Comparison of ENCODE assay signal across 30 mouse cellular contexts in genomic region chr15:78169566-78169965, GRCm38 (mm10). TPM values are rescaled to one million over a fixed set of nuclear protein-coding genes. Genes with fewer than 3 reads are reported as not detected.
DNase-seq lines count a peak whose midpoint lies in the region; ATAC-seq and TF ChIP-seq lines count a peak whose summit lies in the region.
"Had no signal": no experiment of that assay in that cellular context is flagged by ENCODE, and none has a peak within 500 bp of the region (broad histone marks: within the 10 kb centered on the region; RNA-seq: fewer than 3 reads in every experiment).

No protein-coding gene starts in this region.

- no peak for ATAC-seq in hindbrain, embryonic 12.5 days (ENCODE audit: low FRiP score)
- no peak for ATAC-seq in hindbrain, embryonic 11.5 days (ENCODE audit: low FRiP score)
- ATAC-seq: activated CD4-positive, CD25-positive, alpha-beta regulatory T cell, adult 4 months; hindbrain, embryonic 16.5 days; intestine, embryonic 15.5 days had no signal

- H3K4me3 ChIP-seq in hindbrain, embryonic 12.5 days: no peak overlapping the region
- H3K4me3 ChIP-seq in hindbrain, embryonic 11.5 days (ENCODE audit: low read depth, low read length): no peak overlapping the region
- H3K4me3 ChIP-seq in kidney, adult 2 months (ENCODE audit: insufficient read depth, low read depth, low read length): no peak overlapping the region
- H3K4me3 ChIP-seq: embryonic facial prominence, embryonic 15.5 days; heart, adult 2 months; intestine, embryonic 15.5 days; midbrain, embryonic 12.5 days had no signal

- 0 out of 2 replicates have a peak overlapping the region, but pooled peaks have one; percentile 8 for H3K9ac ChIP-seq in hindbrain, embryonic 12.5 days
- no peak overlapping the region for H3K9ac ChIP-seq in hindbrain, embryonic 11.5 days (ENCODE audit: low read depth, low read length)
- H3K9ac ChIP-seq: embryonic facial prominence, embryonic 15.5 days; intestine, embryonic 15.5 days; midbrain, embryonic 12.5 days had no signal

- no peaks in the 10 kb centered on the region for H3K9me3 ChIP-seq in hindbrain, embryonic 12.5 days (replicated peaks)
- no peaks in the 10 kb centered on the region for H3K9me3 ChIP-seq in hindbrain, embryonic 11.5 days (ENCODE audit: control insufficient read depth, low read length)
- H3K9me3 ChIP-seq: embryonic facial prominence, embryonic 15.5 days; intestine, embryonic 15.5 days; midbrain, embryonic 12.5 days had no signal

- no peak overlapping the region for H3K4me2 ChIP-seq in hindbrain, embryonic 12.5 days (replicated peaks)
- H3K4me2 ChIP-seq in hindbrain, embryonic 11.5 days (replicated peaks; ENCODE audit: low read depth, low read length): no peak overlapping the region
- H3K4me2 ChIP-seq: embryonic facial prominence, embryonic 15.5 days; intestine, embryonic 15.5 days; midbrain, embryonic 12.5 days had no signal

- H3K27ac ChIP-seq in hindbrain, embryonic 12.5 days: no peak overlapping the region
- H3K27ac ChIP-seq in hindbrain, embryonic 11.5 days (ENCODE audit: low read depth, low read length): no peak overlapping the region
- no peak overlapping the region for H3K27ac ChIP-seq in kidney, adult 2 months (ENCODE audit: insufficient read depth, low read depth, low read length)
- H3K27ac ChIP-seq: embryonic facial prominence, embryonic 15.5 days; heart, adult 2 months; intestine, embryonic 15.5 days; midbrain, embryonic 12.5 days had no signal

- H3K36me3 ChIP-seq in hindbrain, embryonic 12.5 days: peaks cover 24% of the 10 kb centered on the region
- H3K36me3 ChIP-seq in hindbrain, embryonic 11.5 days (ENCODE audit: control insufficient read depth, insufficient read depth, low read length): no peaks in the 10 kb centered on the region
- no peaks in the 10 kb centered on the region for H3K36me3 ChIP-seq in kidney, adult 2 months (ENCODE audit: control insufficient read depth, insufficient read depth, low read length)
- H3K36me3 ChIP-seq: intestine, embryonic 15.5 days had no signal

- H3K27me3 ChIP-seq in hindbrain, embryonic 12.5 days: no peaks in the 10 kb centered on the region
- H3K27me3 ChIP-seq in hindbrain, embryonic 11.5 days (ENCODE audit: control insufficient read depth, insufficient read depth, low read length): no peaks in the 10 kb centered on the region
- no peaks in the 10 kb centered on the region for H3K27me3 ChIP-seq in kidney, adult 2 months (replicated peaks; ENCODE audit: control insufficient read depth, insufficient read depth, low read length)
- H3K27me3 ChIP-seq: embryonic facial prominence, embryonic 15.5 days; intestine, embryonic 15.5 days; midbrain, embryonic 12.5 days had no signal

- 86% methylated on average over 11 of the region's 11 CpGs for WGBS in hindbrain, embryonic 12.5 days
- 97% methylated on average over 11 of the region's 11 CpGs for WGBS in hindbrain, embryonic 11.5 days
- 84% methylated on average over 11 of the region's 11 CpGs for WGBS in kidney, adult 2 months

- intact Hi-C loops in left cerebral cortex, postnatal 14 days (cut with DNase I): no loop called here

- no peak for DNase-seq in hindbrain, embryonic 11.5 days (ENCODE audit: low spot score)
- DNase-seq in left cerebral cortex, postnatal 14 days (ENCODE audit: low spot score in 2 of 2): peak; percentile 44 to 63
- no peak for DNase-seq in left cerebral cortex, adult 9 months (ENCODE audit: low spot score in 2 of 2)
- peak; percentile 28 for DNase-seq in right cerebral cortex, postnatal 14 days
- no peak for DNase-seq in right cerebral cortex, postnatal 4 days
- DNase-seq in kidney, adult 2 months: no peak
- DNase-seq: adrenal gland, adult 8-10 months; cerebellum, adult 2 months; cerebellum, postnatal 36 days; embryo, embryonic 11 days; gastrocnemius, postnatal 25 days; heart, adult 2 months; kidney, adult 9 months; kidney, postnatal 14 days; lung, adult 18-20 months; lung, postnatal 10 days had no signal

- no peak for TF ChIP-seq CTCF in kidney, adult 2 months (conservative IDR thresholded peaks at IDR 0.05; ENCODE audit: insufficient read depth, insufficient read length, low read depth, low read length)

- peaks cover 18% of the 10 kb centered on the region for H3K4me1 ChIP-seq in hindbrain, embryonic 12.5 days
- H3K4me1 ChIP-seq in hindbrain, embryonic 11.5 days (replicated peaks; ENCODE audit: control insufficient read depth, insufficient read depth, low read length): peaks cover 2% of the 10 kb centered on the region; the same call in 1 of the 2 replicates
- peaks cover under 1% of the 10 kb centered on the region; the same call in 1 of the 2 replicates for H3K4me1 ChIP-seq in kidney, adult 2 months (ENCODE audit: control insufficient read depth, insufficient read depth, low read length)

- no peak for TF ChIP-seq POLR2A in kidney, adult 2 months (IDR thresholded peaks at IDR 0.05; ENCODE audit: low read depth, low read length)

RNA-seq across cellular contexts. Expression of gene Ift27, which starts 4.3 kb away (rescaled TPM):
- polyA plus RNA-seq in hindbrain, embryonic 12.5 days (2016; fragmentation: Nextera tagmentation; extraction: Ambion mirVana): 87.8 and 99.9 TPM in 2 replicates
- polyA plus RNA-seq in hindbrain, embryonic 11.5 days (2014; fragmentation: Nextera tagmentation; extraction: Ambion mirVana): 128 and 135 TPM in 2 replicates
- 10 to 100 TPM; 35.4 to 42.3 TPM for total RNA-seq in left cerebral cortex, postnatal 14 days (2021)
- polyA plus RNA-seq in kidney, adult 2 months (2012; rRNA removed): 46.2 and 64.2 TPM in 2 replicates

RNA-seq across cellular contexts. Expression of gene Pvalb, which starts 36.6 kb away (rescaled TPM):
- 4.2 and 10.2 TPM in 2 replicates for polyA plus RNA-seq in hindbrain, embryonic 12.5 days (2016; fragmentation: Nextera tagmentation; extraction: Ambion mirVana)
- 1.2 and 1.7 TPM in 2 replicates for polyA plus RNA-seq in hindbrain, embryonic 11.5 days (2014; fragmentation: Nextera tagmentation; extraction: Ambion mirVana)
- 10 to 100 TPM; 39.1 to 46.5 TPM for total RNA-seq in left cerebral cortex, postnatal 14 days (2021)
- polyA plus RNA-seq in kidney, adult 2 months (2012; rRNA removed): 16.8 and 53.3 TPM in 2 replicates
- total RNA-seq: adrenal gland, adult 8-10 months had no signal
- polyA plus RNA-seq: activated CD4-positive, CD25-positive, alpha-beta regulatory T cell, adult 4 months; embryonic facial prominence, embryonic 15.5 days; intestine, embryonic 15.5 days; liver, adult 2 months; neural tube, embryonic 11.5 days; small intestine, adult 2 months; urinary bladder, adult 2 months had no signal

RNA-seq across cellular contexts. Expression of gene Cacng2, which starts 49.7 kb away (rescaled TPM):
- 4.2 and 4.6 TPM in 2 replicates for polyA plus RNA-seq in hindbrain, embryonic 12.5 days (2016; fragmentation: Nextera tagmentation; extraction: Ambion mirVana)
- 1.8 and 2.4 TPM in 2 replicates for polyA plus RNA-seq in hindbrain, embryonic 11.5 days (2014; fragmentation: Nextera tagmentation; extraction: Ambion mirVana)
- total RNA-seq in left cerebral cortex, postnatal 14 days (2021): 10 to 100 TPM; 60.5 to 68.7 TPM
- 0.02 TPM in 1 of 2 replicates, not detected in the other for polyA plus RNA-seq in kidney, adult 2 months (2012; rRNA removed)
- total RNA-seq: gastrocnemius, postnatal 25 days; heart, adult 2 months; heart, postnatal 25 days; liver, adult 2 months had no signal
- polyA plus RNA-seq: heart, adult 2 months; heart, embryonic 14.5 days; limb, embryonic 11.5 days; liver, adult 2 months; thymus, postnatal 0 days; urinary bladder, adult 2 months had no signal

Comparison
In these comparisons a context has a peak if more than half of its experiments do, and no peak if none do; other contexts are left out.
1. DNase-seq: peak in left cerebral cortex, postnatal 14 days (2 of 2) and right cerebral cortex, postnatal 14 days (single experiment); none in hindbrain, embryonic 11.5 days (single experiment), left cerebral cortex, adult 9 months (0 of 2), right cerebral cortex, postnatal 4 days (single experiment) and kidney, adult 2 months (single experiment).